Mouse (Mus musculus) heart, adult 9 months (tissue): Measurements from ENCODE around the gene Sept11.

ENCODE experiments used
- DNase-seq, 2 experiments: peaks; one replicate each; pipeline ENCODE4 v3.0.0; 2022; ENCODE audit warnings: low spot score in 2 of 2

Sept11 gene

DNA sequence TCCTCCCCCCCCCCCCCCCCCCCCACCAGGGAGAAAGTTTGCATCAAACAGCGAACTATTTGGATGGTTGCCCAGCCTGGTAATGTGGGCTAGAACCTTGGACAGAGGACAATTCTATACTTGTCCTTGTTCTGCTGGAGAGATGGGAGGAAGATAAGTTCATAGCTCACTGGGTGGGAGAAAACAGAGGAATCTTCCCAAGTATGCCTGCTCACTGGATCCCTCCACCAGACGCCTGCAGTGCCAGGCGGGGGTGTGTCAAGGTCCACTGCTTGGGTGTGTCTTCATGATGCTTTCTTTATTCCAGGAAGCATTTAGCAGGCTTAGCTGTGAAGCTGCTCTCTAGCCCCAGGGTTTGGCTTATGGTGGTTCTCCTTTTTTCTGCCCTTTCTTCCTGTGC is 34.5 kb downstream of the Sept11 start:
- DNase-seq, result no peak

- DNase-seq, result no peak
Measured at GRCm38 (mm10) chr5:93128765-93129164, 35.5 kb downstream of the Sept11 start.

GRCm38 (mm10) chr5:93129953-93130352 is 36.7 kb downstream of the Sept11 start:
- no peak for DNase-seq

DNA sequence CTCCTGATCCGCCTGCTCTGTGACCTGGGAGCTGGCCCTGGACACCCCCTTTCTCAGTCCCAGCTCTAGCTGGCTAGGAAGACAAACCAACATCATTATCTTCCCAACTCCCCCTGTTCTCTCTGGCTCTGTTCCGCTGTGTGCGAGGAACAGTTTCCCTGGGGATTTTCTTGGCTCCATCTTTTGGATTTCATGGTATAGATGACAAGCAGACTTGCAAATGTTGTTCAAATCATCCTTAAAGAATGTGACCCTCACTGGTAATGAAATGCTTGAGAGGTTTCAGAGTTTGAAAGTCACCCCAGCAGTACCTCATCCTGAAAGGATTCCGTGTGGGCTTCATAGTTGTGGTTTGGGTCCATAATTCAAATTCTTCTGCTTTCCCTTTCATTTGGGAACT is 38.2 kb downstream of the Sept11 start:
- DNase-seq, result no peak

GRCm38 (mm10) chr5:93133445-93134244 is 40.4 kb downstream of the Sept11 start:
- DNase-seq, result no peak

GRCm38 (mm10) chr5:93135368-93136107 is 42.3 kb downstream of the Sept11 start:
- no peak for DNase-seq

GRCm38 (mm10) chr5:93136956-93137586 is 43.8 kb downstream of the Sept11 start:
- DNase-seq, result peak; percentile 77 to 81

- DNase-seq, result no peak
Measured at GRCm38 (mm10) chr5:93139350-93139749, 46.1 kb downstream of the Sept11 start.

DNA sequence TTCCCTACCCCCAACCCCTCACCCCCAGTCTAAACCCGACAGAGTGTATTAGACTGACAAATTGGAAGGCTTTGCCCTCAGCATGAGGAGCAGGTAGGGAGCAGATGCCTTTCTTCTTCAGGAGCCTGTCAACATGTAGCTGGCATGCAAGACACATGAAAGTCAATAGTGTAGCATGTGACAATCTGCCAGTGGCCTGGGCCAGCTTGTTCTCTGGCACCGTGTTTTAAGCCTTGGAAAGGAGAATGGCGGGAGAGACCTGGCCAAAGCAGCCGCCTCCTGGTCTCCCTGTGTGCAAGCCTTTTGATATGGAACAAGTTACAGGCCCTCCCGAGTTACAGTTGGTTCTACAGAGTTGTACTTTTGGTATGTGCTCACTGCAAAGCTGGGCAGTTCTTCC is 47.5 kb downstream of the Sept11 start:
- no peak for DNase-seq

- DNase-seq, result no peak
Measured at GRCm38 (mm10) chr5:93143360-93144091, 50.3 kb downstream of the Sept11 start.

DNA sequence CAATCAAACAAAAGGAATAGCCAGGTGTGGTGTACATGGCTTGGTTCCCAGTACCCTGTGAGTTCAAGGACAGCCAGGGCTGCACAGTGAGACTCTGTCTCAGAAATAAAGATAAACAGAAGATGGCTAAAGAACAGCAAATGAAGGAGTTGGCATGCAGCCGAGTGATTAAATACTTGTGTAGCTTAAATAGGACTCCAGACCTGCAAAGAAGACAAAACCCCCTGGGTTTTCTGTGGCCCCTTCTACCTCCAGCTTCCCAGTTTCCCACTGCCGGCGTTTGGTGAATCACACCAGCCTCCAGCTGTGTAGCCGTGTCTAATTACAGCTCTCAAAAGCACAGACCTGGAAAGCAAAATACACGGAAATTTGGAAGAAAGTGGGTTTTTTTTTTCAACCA is 51.6 kb downstream of the Sept11 start:
- no peak for DNase-seq

- DNase-seq, result no peak
Measured at GRCm38 (mm10) chr5:93145504-93145903, 52.3 kb downstream of the Sept11 start.

GRCm38 (mm10) chr5:93149969-93150777 is 56.9 kb downstream of the Sept11 start:
- DNase-seq, result peak in 1 of 2 experiments; percentile 37

- no peak for DNase-seq
Measured at GRCm38 (mm10) chr5:93151985-93152384, 58.7 kb downstream of the Sept11 start.

- no peak for DNase-seq
Measured at GRCm38 (mm10) chr5:93152451-93152850, 59.2 kb downstream of the Sept11 start.

DNA sequence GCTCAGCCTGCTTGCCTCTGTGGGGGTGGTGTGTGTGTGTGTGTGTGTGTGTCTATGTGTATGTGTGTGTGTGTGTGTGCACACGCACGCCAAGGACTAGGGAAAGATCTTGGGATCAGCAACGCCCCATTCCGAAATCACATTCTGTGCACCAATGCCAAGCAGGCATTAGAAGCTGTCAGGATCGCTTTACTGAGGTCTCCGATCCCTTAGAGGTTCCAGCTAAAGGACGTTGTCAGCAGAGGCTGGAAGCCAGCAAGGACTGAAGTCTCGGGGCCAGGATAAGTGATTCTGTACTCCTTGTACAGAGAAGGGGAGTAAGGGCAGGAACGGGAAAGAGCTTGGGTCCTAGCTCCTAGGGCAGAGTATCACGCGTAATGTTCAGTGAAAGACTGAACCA is 61.2 kb downstream of the Sept11 start:
- DNase-seq, result no peak

DNA sequence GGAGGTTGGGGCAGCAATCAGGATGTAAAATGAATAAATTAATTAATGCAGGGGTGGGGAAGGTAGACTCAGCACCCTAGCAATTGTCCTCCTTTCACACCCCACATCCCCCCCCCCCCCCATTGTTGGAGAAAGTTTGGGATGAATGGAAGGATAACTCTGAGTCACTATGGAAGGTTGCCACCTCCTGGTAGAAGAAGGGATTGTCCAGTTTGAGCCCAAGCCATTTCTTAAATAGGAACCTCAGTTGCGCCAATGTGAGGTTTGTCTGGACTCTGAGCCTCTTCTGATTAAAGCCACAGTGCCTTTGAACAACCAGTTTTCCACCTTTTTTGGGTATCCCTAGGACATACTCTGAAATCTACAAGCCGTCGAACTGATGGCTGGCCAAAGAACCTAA is 70.3 kb downstream of the Sept11 start:
- peak in 1 of 2 experiments; percentile 65 for DNase-seq

DNA sequence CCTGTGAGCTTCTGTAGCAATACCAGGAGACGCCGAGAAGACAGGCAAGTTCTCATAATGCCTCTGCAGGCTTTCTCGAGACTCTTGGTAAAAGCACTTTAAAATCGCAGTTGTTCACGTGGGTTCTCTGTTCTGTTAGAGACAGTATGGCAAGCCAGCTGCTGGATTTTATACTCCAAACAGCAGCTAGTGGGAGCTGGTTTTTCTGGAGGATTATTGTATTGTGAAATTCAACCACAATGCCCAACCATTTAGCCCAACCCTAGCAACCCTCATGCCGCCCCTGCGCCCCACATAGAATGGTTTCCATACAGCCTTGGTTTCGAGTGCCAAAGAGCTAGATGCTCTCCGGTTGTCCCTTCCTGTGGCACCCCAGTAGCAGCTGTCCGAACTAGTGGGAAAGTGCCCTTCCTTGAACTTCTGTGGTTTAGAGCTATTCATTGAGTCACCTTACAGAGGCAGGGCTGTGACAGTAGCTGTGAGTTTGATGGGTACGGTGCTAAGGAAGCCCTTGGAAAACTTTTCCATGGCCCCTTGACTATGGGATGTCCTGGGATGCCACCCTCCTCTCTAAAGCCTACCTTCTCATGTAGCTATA is 74.8 kb downstream of the Sept11 start:
- DNase-seq, result no peak

DNA sequence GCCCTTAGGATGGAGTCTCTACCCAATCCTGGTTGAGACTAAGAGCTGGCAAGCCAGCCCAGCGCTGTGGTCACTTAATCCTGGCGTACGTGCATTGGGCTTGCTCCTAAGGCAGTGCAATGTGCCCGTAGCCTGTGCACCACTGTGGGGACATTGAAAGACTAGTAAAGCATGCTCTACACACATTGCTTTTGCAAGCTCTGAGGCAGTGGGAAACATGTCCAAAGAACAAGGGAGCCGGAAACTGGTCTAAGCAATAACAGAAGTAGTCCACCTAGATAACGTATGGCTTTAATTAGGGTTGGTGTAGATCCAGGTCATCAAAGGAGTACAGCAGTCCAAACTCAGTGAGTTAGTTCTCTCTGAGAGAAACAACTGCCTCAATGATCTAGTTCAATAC is 75.4 kb downstream of the Sept11 start:
- no peak for DNase-seq

- no peak for DNase-seq
Measured at GRCm38 (mm10) chr5:93171420-93171819, 78.2 kb downstream of the Sept11 start.

DNA sequence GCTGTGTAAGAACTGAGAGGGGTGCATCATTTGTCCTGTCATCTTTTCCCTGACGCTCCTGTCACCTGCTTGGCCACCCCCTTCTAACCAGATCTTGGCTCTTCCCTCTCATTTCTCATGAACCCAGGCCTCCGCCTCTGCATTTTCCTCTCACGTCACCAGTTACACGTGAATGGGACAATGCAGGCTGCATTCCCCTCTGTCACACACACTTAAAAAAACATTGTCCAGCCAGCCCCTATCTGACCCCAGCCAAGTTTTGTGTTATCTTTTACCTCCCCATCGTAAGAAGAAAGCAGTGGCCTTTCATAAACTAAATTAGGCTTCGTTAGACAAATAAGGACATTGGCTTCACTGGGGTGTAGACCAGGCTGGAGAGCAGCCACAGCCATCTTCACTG is 79.3 kb downstream of the Sept11 start:
- no peak for DNase-seq
